Mouse (Mus musculus) adrenal gland, adult 10 weeks (tissue): ENCODE data around the gene Atg5. TPM values are rescaled to one million over a fixed set of nuclear protein-coding genes. Genes with fewer than 3 reads are reported as not detected.

Source experiments
- polyA plus RNA-seq: library from polyadenylated mRNA; stranded (reverse); fragments of 350-450 nt; fragmentation: Illumina TruSeq; extraction: RNeasy Lipid Tissue Mini Kit (QIAGEN cat#74804); gene quantifications from one replicate; pipeline ENCODE4 v1.2.3, GENCODE M21; 2014; ENCODE audit warnings: low read depth, low replicate concordance

Atg5 gene
- 118 TPM for polyA plus RNA-seq

GRCm38 (mm10) chr10:44268145-44268860, at the start of gene Atg5:
Gene Atg5 (plus strand): TSS chr10:44268358.

Other genes with a start within 250 kb of the Atg5 start
- gene Crybg1, start 119.5 kb upstream of the Atg5 start, polyA plus RNA-seq: 0.82 TPM